Mouse (Mus musculus) neural tube, postnatal 0 days (tissue): ENCODE results near the gene Gdf1. TPM values are rescaled to one million over a fixed set of nuclear protein-coding genes. Genes with fewer than 3 reads are reported as not detected.

Experiments
- polyA plus RNA-seq: library from polyadenylated mRNA; unstranded; fragments of >200 nt; fragmentation: Nextera tagmentation; extraction: Ambion mirVana; gene quantifications from 2 replicates; pipeline ENCODE4 v1.2.1, GENCODE M21; 2015

The Gdf1 gene
- polyA plus RNA-seq: 6.2 and 9.8 TPM in 2 replicates

DNA sequence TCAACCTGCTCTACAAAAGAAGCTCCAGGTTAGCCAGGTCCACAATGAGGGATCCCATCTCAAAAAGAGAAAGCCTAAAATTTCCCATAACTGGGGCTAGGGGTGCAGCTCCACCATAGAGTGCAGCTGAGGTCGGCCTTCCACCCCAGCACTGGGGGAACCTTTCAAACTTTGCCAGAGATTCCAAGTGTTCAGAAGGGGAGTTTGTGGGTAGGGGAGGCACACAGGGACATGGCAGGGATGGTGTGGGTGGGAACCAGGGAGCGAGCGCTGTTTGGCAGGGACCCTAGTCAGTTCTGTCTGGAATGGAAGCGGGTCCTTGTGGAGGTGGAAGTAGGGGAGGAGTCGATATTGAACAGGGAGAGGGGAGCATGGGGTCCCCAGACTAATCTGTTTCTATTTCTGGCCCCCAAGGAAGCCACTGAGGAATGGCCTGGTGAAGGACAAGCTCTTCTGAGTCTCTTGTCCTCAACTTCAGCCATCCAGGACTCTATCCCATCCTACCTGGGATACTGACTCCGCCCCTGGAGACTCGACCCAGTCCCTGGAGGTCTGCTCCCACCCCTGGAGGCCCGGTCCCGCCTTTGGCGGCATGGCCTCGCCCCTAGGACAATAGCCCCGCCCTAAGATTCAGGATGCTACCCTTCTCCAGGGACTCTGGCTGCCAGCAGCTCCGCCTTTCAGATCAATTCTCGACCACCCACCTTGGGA, at the start of gene Gdf1:
Gdf1 (plus strand) TSS at position 694 of the 711 bp plus-strand sequence.

DNA sequence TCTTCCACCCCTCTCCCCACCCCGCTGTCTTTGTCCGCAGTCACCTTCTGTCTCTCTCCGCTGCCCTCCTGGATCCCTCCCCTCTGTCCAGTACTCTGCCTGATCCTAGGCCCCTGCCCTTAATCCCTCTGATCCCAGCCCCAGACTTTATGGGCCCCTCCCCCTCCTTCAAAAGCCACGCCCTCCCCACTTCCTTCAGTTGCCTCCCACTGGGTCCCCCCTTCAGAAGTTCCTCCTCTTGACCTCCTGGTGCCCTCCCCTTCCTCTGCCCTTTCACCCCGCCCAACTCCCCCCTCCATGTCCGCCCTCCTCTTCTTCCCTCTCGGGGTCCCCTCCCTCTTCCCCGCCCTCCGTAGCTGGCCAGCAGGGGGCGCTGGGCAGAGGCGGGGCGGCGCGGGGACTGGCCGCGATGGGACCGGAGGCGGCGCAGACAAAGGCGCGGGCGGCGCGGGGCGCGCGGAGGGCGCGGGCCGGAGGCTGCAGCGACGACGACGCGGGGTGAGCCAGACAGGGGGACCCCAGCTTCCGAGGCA, 46.9 kb upstream of the Gdf1 start, which contains the start of gene Homer3:
Homer3 (plus strand) TSS at position 225 of the 533 bp plus-strand sequence.

DNA sequence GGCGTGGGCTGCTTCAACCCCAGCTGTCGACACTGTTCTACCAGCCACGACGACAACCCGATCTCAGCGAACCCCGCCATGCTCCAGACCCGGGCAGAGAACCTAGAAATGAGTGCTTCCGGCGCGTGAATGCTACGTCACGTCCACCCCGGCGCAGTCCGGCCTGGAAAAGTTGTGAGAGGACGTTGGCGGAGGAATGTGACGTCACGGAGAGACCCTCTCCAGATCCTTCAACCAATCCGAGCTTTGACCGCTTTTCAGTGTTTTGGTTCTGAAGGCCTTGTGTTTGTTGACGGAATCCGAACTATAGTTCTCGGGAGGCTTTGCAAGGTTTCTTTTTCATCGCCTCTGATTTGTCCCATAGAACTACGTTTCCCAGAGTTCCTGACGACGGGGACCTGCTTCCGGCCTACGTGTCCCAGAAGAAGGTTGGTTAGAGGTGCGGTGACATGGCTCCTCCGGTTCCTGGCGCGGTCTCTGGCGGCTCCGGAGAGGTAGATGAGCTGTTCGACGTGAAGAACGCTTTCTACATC, 27.2 kb upstream of the Gdf1 start, which contains the start of the genes Ddx49 and Cope:
Ddx49 (minus strand) TSS at position 132 of the 533 bp plus-strand sequence.
Cope (plus strand) TSS at position 161 of the 533 bp plus-strand sequence.

DNA sequence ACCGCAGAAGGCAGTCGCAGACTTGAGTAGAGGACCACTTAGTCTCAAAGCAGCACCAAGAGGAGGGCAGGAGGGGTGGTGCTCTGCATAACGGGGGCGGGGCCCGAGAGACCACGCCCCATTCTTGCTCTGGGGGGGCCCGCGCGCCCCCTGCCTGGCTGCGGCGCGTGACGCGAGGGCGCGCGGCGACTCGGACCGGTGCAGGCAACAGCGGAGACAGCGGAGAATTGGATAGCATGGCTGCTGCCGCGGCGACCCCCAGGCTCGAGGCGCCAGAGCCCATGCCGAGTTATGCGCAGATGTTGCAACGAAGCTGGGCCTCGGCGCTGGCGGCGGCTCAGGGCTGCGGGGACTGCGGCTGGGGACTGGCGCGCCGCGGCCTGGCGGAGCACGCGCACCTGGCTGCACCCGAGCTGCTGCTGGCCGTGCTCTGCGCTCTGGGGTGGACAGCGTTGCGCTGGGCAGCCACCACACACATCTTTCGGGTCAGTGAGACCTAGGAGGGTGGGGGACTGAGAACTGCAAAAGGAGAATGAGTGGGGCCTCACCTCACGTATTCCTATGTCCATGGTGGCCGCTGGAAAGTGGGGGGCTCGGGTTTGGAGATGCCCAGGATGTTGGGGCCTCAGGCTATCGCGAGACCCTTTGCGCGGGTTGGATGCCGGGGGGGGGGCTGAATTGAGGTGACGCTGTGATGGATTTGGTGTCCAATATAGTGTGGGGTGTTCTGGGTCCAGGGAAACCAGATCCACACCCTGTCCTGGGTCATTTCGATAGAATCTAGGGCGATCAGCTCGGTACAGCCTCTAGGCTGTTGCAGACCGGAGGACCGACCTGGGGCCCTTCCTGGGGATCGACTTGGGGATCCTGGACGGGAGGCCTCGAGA, 13.8 kb upstream of the Gdf1 start, which contains the start of gene Cers1:
Cers1 (plus strand) TSS at position 152 of the 887 bp plus-strand sequence.

DNA sequence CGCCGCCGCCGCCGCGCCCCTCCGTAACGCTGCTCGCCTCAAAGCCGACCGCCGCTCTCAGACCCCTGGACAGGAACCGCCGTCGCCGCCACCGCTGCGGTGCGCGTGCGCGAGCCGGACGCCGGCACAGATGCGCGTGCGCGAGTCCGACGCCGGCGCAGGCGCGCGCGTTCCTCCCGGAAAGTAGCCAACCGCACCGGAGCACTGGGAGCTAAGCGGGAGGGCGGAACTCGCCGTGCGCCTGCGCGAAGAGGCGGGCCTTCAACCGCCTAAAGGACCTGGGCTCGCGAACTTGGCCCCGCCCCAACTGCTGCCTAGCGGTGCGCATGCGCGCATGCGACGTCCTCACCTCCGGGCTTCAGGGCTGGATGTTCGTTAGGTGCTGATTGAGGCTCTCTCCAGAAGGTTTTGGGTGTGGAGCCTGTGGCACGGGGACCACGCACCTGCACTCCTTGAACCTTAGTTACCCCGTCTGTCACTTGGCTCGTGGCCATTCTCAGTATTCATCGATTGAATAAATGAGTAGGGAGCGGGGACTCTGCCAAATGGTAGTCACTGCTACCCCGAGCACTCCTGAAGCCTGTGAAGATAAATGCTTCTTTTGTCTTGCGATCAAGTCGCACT, 23.7 kb downstream of the Gdf1 start, which contains the start of gene Upf1:
Upf1 (minus strand) TSS at position 85 of the 624 bp plus-strand sequence.

DNA sequence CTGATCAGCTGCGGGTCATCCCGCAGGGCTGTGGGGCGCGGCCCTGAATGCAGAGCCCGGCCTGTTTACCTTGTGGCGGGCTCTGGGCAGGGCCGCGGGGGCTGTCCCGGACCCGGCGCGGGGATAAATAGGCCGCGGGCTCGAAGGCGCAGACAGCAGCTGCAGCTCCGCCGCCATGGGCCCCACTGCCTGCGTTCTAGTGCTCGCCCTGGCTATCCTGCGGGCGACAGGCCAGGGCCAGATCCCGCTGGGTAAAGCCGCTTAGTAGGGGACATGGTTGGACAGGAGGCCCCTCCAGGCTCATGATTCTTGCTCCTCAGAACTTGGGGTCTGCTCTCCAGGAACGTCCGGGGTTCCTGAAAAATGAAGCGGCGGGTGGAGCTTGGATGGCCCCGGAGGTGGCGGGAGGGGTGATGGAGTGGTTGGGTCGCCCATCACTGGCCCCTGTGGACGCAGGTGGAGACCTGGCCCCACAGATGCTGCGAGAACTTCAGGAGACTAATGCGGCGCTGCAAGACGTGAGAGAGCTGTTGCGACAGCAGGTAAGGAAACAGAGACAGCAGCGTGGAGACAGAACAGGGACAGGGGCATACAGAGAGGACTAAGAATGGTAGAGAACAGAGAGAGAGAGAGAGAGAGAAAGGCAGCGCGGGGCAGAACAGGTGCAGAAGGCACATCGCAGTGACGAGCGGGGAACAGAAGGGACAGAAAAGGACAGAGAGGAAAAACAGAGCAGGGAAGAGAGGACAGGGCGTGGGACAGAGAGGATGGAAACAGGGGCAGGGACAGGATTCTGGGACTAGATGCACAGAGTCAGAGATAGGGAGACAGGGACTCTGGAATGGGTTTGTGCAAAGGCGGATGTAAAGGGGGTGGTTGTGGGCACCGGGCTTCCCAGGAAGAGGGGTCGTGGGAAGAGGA, 44.0 kb downstream of the Gdf1 start, which contains the start of gene Comp:
Comp (plus strand) TSS at position 162 of the 921 bp plus-strand sequence.

Other genes starting within 250 kb of the Gdf1 start
- gene Hapln4, start 246.4 kb upstream of the Gdf1 start, polyA plus RNA-seq: 5.0 and 5.7 TPM in 2 replicates
- gene Ncan, start 208.9 kb upstream of the Gdf1 start, polyA plus RNA-seq: 175 and 230 TPM in 2 replicates
- gene Nr2c2ap, start 198.5 kb upstream of the Gdf1 start, polyA plus RNA-seq: 47.6 and 50.5 TPM in 2 replicates
- 9.5 and 10.8 TPM in 2 replicates for gene Rfxank, start 190.7 kb upstream of the Gdf1 start, polyA plus RNA-seq
- 57.1 and 64.0 TPM in 2 replicates for gene Borcs8, start 190.3 kb upstream of the Gdf1 start, polyA plus RNA-seq
- 1.8 and 2.2 TPM in 2 replicates for gene Mef2b, start 190.1 kb upstream of the Gdf1 start, polyA plus RNA-seq
- 43.9 and 44.9 TPM in 2 replicates for gene Tmem161a, start 157.5 kb upstream of the Gdf1 start, polyA plus RNA-seq
- 9.7 and 11.9 TPM in 2 replicates for gene Slc25a42, start 117.5 kb upstream of the Gdf1 start, polyA plus RNA-seq
- 58.4 and 66.4 TPM in 2 replicates for gene Sugp2, start 95.6 kb upstream of the Gdf1 start, polyA plus RNA-seq
- gene Armc6, start 95.4 kb upstream of the Gdf1 start, polyA plus RNA-seq: 103 and 111 TPM in 2 replicates
- gene Homer3, start 47.0 kb upstream of the Gdf1 start, polyA plus RNA-seq: 19.1 and 21.1 TPM in 2 replicates
- 37.9 and 42.1 TPM in 2 replicates for gene Ddx49, start 27.3 kb upstream of the Gdf1 start, polyA plus RNA-seq
- gene Cope, start 27.3 kb upstream of the Gdf1 start, polyA plus RNA-seq: 301 and 337 TPM in 2 replicates
- 64.3 and 66.1 TPM in 2 replicates for gene Cers1, start 14.0 kb upstream of the Gdf1 start, polyA plus RNA-seq
- 11.1 and 12.8 TPM in 2 replicates for gene Upf1, start 23.5 kb downstream of the Gdf1 start, polyA plus RNA-seq
- 1.1 and 1.3 TPM in 2 replicates for gene Comp, start 43.7 kb downstream of the Gdf1 start, polyA plus RNA-seq
- 37.6 and 49.6 TPM in 2 replicates for gene Crtc1, start 109.8 kb downstream of the Gdf1 start, polyA plus RNA-seq
- gene Klhl26, start 147.2 kb downstream of the Gdf1 start, polyA plus RNA-seq: 31.4 and 33.0 TPM in 2 replicates
- gene Tmem59l, start 157.5 kb downstream of the Gdf1 start, polyA plus RNA-seq: 261 and 281 TPM in 2 replicates
- gene Crlf1, start 163.3 kb downstream of the Gdf1 start, polyA plus RNA-seq: 19.6 and 21.2 TPM in 2 replicates
- gene Rex1bd, start 176.9 kb downstream of the Gdf1 start, polyA plus RNA-seq: 212 and 215 TPM in 2 replicates
- gene Uba52, start 181.0 kb downstream of the Gdf1 start, polyA plus RNA-seq: 753 and 869 TPM in 2 replicates
- 305 and 354 TPM in 2 replicates for gene Fkbp8, start 197.9 kb downstream of the Gdf1 start, polyA plus RNA-seq
- gene Kxd1, start 198.1 kb downstream of the Gdf1 start, polyA plus RNA-seq: 52.3 and 54.9 TPM in 2 replicates
- gene Ell, start 209.6 kb downstream of the Gdf1 start, polyA plus RNA-seq: 11.4 and 14.1 TPM in 2 replicates